Mouse (Mus musculus): ENCODE results near the gene Tedc1. TPM values are rescaled to one million over a fixed set of nuclear protein-coding genes. Genes with fewer than 3 reads are reported as not detected.

The Tedc1 gene
- polyA plus RNA-seq, 1 experiment, result 23.8 TPM

GRCm38 (mm10) chr12:113168031-113168536 lies 11.9 kb downstream of the Tedc1 start:
- peaks cover 11% of the 10 kb centered on the region for H3K36me3 ChIP-seq (ENCODE audit: control insufficient read depth, insufficient read depth)

GRCm38 (mm10) chr12:113176960-113177725 lies 20.9 kb downstream of the Tedc1 start:
- Histone ChIP-seq H3K79me2 (ENCODE audit: control insufficient read depth, insufficient read depth) (no peaks in the 10 kb centered on the region), H3K4me3 (ENCODE audit: insufficient read depth, poor library complexity, severe bottlenecking) (no peak overlapping the region), H3ac (ENCODE audit: control insufficient read depth, insufficient read length, low read depth) (no peak overlapping the region), H3K36me3 (ENCODE audit: control insufficient read depth, insufficient read depth) (no peaks in the 10 kb centered on the region), H3K27me3 (ENCODE audit: control insufficient read depth, insufficient read depth, insufficient read length) (no peaks in the 10 kb centered on the region), H3K79me3 (ENCODE audit: low read depth) (no peaks in the 10 kb centered on the region)
- no peak for TF ChIP-seq CTCF (IDR thresholded peaks at IDR 0.05; ENCODE audit: control insufficient read depth, insufficient read depth, insufficient read length)

More at GRCm38 (mm10) chr12:113168031-113168536, 11.9 kb downstream of the Tedc1 start:
- no peaks in the 10 kb centered on the region for H3K79me2 ChIP-seq (ENCODE audit: control insufficient read depth, insufficient read depth)
- no peaks in the 10 kb centered on the region for H3K27me3 ChIP-seq (ENCODE audit: control insufficient read depth, insufficient read depth, insufficient read length)
- H3K79me3 ChIP-seq (ENCODE audit: low read depth), result no peaks in the 10 kb centered on the region
- TF ChIP-seq FOSL1 (IDR thresholded peaks at IDR 0.05; ENCODE audit: insufficient read depth, low read length, poor library complexity, severe bottlenecking), result no peak
- no peak for TF ChIP-seq USF1 (IDR thresholded peaks at IDR 0.05; ENCODE audit: low read depth)
- no peak for TF ChIP-seq CTCF (IDR thresholded peaks at IDR 0.05; ENCODE audit: control insufficient read depth, insufficient read depth, insufficient read length)
- no peak for TF ChIP-seq MAX (IDR thresholded peaks at IDR 0.05)
- TF ChIP-seq MYOG (IDR thresholded peaks at IDR 0.05; ENCODE audit: control insufficient read depth, extremely low read depth, insufficient read length), result no peak
- TF ChIP-seq MYOD1 (IDR thresholded peaks at IDR 0.05; ENCODE audit: control insufficient read depth, insufficient read length, low read depth), result no peak
- TF ChIP-seq CEBPB (IDR thresholded peaks at IDR 0.05; ENCODE audit: low read depth), result no peak
- H3K4me3 ChIP-seq (ENCODE audit: insufficient read depth, poor library complexity, severe bottlenecking), result no peak overlapping the region
- H3ac ChIP-seq (ENCODE audit: control insufficient read depth, insufficient read length, low read depth), result no peak overlapping the region

- no peaks in the 10 kb centered on the region for H3K79me3 ChIP-seq (ENCODE audit: low read depth)
- peaks cover 5% of the 10 kb centered on the region for H3K27me3 ChIP-seq (ENCODE audit: control insufficient read depth, insufficient read depth, insufficient read length)
- TF ChIP-seq MYOG (IDR thresholded peaks at IDR 0.05; ENCODE audit: control insufficient read depth, extremely low read depth, insufficient read length) (no peak), CTCF (IDR thresholded peaks at IDR 0.05; ENCODE audit: control insufficient read depth, insufficient read depth, insufficient read length) (no peak)
- no peaks in the 10 kb centered on the region for H3K79me2 ChIP-seq (ENCODE audit: control insufficient read depth, insufficient read depth)
- H3K4me3 ChIP-seq (ENCODE audit: insufficient read depth, poor library complexity, severe bottlenecking), result no peak overlapping the region
- H3ac ChIP-seq (ENCODE audit: control insufficient read depth, insufficient read length, low read depth), result no peak overlapping the region
- H3K36me3 ChIP-seq (ENCODE audit: control insufficient read depth, insufficient read depth), result no peaks in the 10 kb centered on the region
Observed at GRCm38 (mm10) chr12:113181020-113181419, 24.8 kb downstream of the Tedc1 start.

- H3K36me3 ChIP-seq (ENCODE audit: control insufficient read depth, insufficient read depth), result no peaks in the 10 kb centered on the region
- TF ChIP-seq MAX (IDR thresholded peaks at IDR 0.05) (no peak), FOSL1 (IDR thresholded peaks at IDR 0.05; ENCODE audit: insufficient read depth, low read length, poor library complexity, severe bottlenecking) (no peak), CEBPB (IDR thresholded peaks at IDR 0.05; ENCODE audit: low read depth) (no peak), USF1 (IDR thresholded peaks at IDR 0.05; ENCODE audit: low read depth) (no peak), CTCF (IDR thresholded peaks at IDR 0.05; ENCODE audit: control insufficient read depth, insufficient read depth, insufficient read length) (no peak), MYOD1 (IDR thresholded peaks at IDR 0.05; ENCODE audit: control insufficient read depth, insufficient read length, low read depth) (no peak), MYOG (IDR thresholded peaks at IDR 0.05; ENCODE audit: control insufficient read depth, extremely low read depth, insufficient read length) (no peak)
- H3K27me3 ChIP-seq (ENCODE audit: control insufficient read depth, insufficient read depth, insufficient read length), result peaks cover 5% of the 10 kb centered on the region
- no peak overlapping the region for H3K4me3 ChIP-seq (ENCODE audit: insufficient read depth, poor library complexity, severe bottlenecking)
- no peak overlapping the region for H3ac ChIP-seq (ENCODE audit: control insufficient read depth, insufficient read length, low read depth)
- H3K79me2 ChIP-seq (ENCODE audit: control insufficient read depth, insufficient read depth), result no peaks in the 10 kb centered on the region
- H3K79me3 ChIP-seq (ENCODE audit: low read depth), result no peaks in the 10 kb centered on the region
Observed at GRCm38 (mm10) chr12:113184945-113185344, 28.7 kb downstream of the Tedc1 start.

GRCm38 (mm10) chr12:113185442-113186291 lies 29.4 kb downstream of the Tedc1 start, which contains the start of gene Tmem121:
TSS of gene Tmem121 (plus strand) at chr12:113185930.
- H3K27me3 ChIP-seq (ENCODE audit: control insufficient read depth, insufficient read depth, insufficient read length), result peaks cover 5% of the 10 kb centered on the region
- no peaks in the 10 kb centered on the region for H3K79me2 ChIP-seq (ENCODE audit: control insufficient read depth, insufficient read depth)
- no peaks in the 10 kb centered on the region for H3K36me3 ChIP-seq (ENCODE audit: control insufficient read depth, insufficient read depth)
- TF ChIP-seq MAX (IDR thresholded peaks at IDR 0.05), result no peak
- TF ChIP-seq MYOD1 (IDR thresholded peaks at IDR 0.05; ENCODE audit: control insufficient read depth, insufficient read length, low read depth), result no peak
- TF ChIP-seq MYOG (IDR thresholded peaks at IDR 0.05; ENCODE audit: control insufficient read depth, extremely low read depth, insufficient read length), result no peak
- TF ChIP-seq FOSL1 (IDR thresholded peaks at IDR 0.05; ENCODE audit: insufficient read depth, low read length, poor library complexity, severe bottlenecking), result no peak
- no peak for TF ChIP-seq CTCF (IDR thresholded peaks at IDR 0.05; ENCODE audit: control insufficient read depth, insufficient read depth, insufficient read length)
- TF ChIP-seq CEBPB (IDR thresholded peaks at IDR 0.05; ENCODE audit: low read depth), result no peak
- no peak for TF ChIP-seq USF1 (IDR thresholded peaks at IDR 0.05; ENCODE audit: low read depth)
- peak within 1 kb of the TSS; percentile 49 for H3ac ChIP-seq (ENCODE audit: control insufficient read depth, insufficient read length, low read depth)
- peak within 1 kb of the TSS; percentile 14 for H3K4me3 ChIP-seq (ENCODE audit: insufficient read depth, poor library complexity, severe bottlenecking)
- no peaks in the 10 kb centered on the region for H3K79me3 ChIP-seq (ENCODE audit: low read depth)

All from C2C12 (cell line).